ENCODE assay signal across 8 mouse cellular contexts in the genomic region with DNA sequence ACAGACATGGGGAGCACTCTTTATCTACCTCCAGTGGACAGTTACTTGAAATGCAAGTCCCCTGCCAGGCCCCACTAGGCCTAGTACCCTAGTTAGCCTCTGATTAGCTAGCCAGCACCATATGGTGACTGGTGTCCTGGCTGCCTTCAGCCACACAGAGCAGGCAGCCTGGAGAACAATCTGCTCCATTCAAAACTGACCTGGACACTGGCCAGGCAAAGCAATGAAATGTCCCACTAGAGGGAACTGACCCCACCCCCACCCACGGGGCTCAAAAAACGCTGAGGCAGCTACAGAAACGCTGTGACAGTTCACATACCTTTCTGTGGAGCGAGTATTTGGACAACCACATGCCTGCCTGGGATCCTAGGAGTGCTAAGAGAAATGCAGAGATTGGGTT. TPM values are rescaled to one million over a fixed set of nuclear protein-coding genes. Genes with fewer than 3 reads are reported as not detected.
DNase-seq lines count a peak whose midpoint lies in the region; ATAC-seq lines count a peak whose summit lies in the region.

No protein-coding gene starts in this region.

- no peaks in the 10 kb centered on the region for H3K36me3 ChIP-seq in forebrain, embryonic 16.5 days (ENCODE audit: control insufficient read depth, insufficient read depth)
- no peaks in the 10 kb centered on the region for H3K36me3 ChIP-seq in midbrain, embryonic 15.5 days (replicated peaks)

- H3K27me3 ChIP-seq in forebrain, embryonic 16.5 days (replicated peaks; ENCODE audit: control insufficient read depth, insufficient read depth, low read length), result no peaks in the 10 kb centered on the region
- H3K27me3 ChIP-seq in midbrain, embryonic 15.5 days (replicated peaks), result no peaks in the 10 kb centered on the region

- peak; percentile 60 for ATAC-seq in forebrain, embryonic 16.5 days
- no peak for ATAC-seq in midbrain, embryonic 15.5 days (replicated peaks)
- no peak for ATAC-seq in erythroblast, adult 5-6 weeks (replicated peaks; ENCODE audit: low FRiP score, poor library complexity, severe bottlenecking)

- 20% methylated on average over 4 of the region's 4 CpGs for whole genome bisulfite sequencing in forebrain, embryonic 16.5 days
- 30% methylated on average over 4 of the region's 4 CpGs for WGBS in midbrain, embryonic 15.5 days

- no peak overlapping the region for H3K4me3 ChIP-seq in forebrain, embryonic 16.5 days (replicated peaks; ENCODE audit: low read length)
- no peak overlapping the region for H3K4me3 ChIP-seq in midbrain, embryonic 15.5 days

- H3K4me2 ChIP-seq in forebrain, embryonic 16.5 days (ENCODE audit: low read length), result no peak overlapping the region
- no peak overlapping the region for H3K4me2 ChIP-seq in midbrain, embryonic 15.5 days

- H3K9ac ChIP-seq in forebrain, embryonic 16.5 days (replicated peaks; ENCODE audit: low read depth, low read length), result no peak overlapping the region
- no peak overlapping the region for H3K9ac ChIP-seq in midbrain, embryonic 15.5 days

- DNase-seq in heart, adult 11 months, result peak; percentile 94
- no peak for DNase-seq in heart, adult 8-10 months (ENCODE audit: low spot score)
- DNase-seq in adipocyte (ENCODE audit: low spot score), result peak; percentile 56
- peak; percentile 85 for DNase-seq in kidney, postnatal 14 days
- no peak for DNase-seq in spleen, postnatal 36 days (ENCODE audit: low spot score in 2 of 2)

- peaks cover 40% of the 10 kb centered on the region for H3K4me1 ChIP-seq in forebrain, embryonic 16.5 days (replicated peaks; ENCODE audit: control insufficient read depth, insufficient read depth, low read length)
- H3K4me1 ChIP-seq in midbrain, embryonic 15.5 days, result peaks cover 28% of the 10 kb centered on the region

- no peaks in the 10 kb centered on the region for H3K9me3 ChIP-seq in forebrain, embryonic 16.5 days (ENCODE audit: control insufficient read depth, low read length)
- no peaks in the 10 kb centered on the region for H3K9me3 ChIP-seq in midbrain, embryonic 15.5 days

- peak overlapping the region; percentile 34; the same call in 1 of the 2 replicates for H3K27ac ChIP-seq in forebrain, embryonic 16.5 days (ENCODE audit: low read length)
- peak overlapping the region; percentile 64 for H3K27ac ChIP-seq in midbrain, embryonic 15.5 days

RNA-seq across cellular contexts. Expression of gene Chst3, which starts 24.0 kb away (rescaled TPM):
- 1 to 10 TPM in 1 of 4 experiments, under 1 TPM in 3; 0.65 to 1.2 (median 0.80) TPM for total RNA-seq in heart, adult 8-10 months (2022)
- polyA plus RNA-seq in forebrain, embryonic 16.5 days (2015; fragmentation: Nextera tagmentation; extraction: Ambion mirVana), result 0.83 and 0.90 TPM in 2 replicates
- 1.1 and 1.6 TPM in 2 replicates for polyA plus RNA-seq in midbrain, embryonic 15.5 days (2015; fragmentation: Nextera tagmentation; extraction: Ambion mirVana)
- not detected in 2 replicates for total RNA-seq in erythroblast, adult 5-6 weeks (2015; ENCODE audit: low replicate concordance)
- total RNA-seq in erythroblast, adult 5-6 weeks (2017; ENCODE audit: low replicate concordance), result not detected in 2 replicates

Comparison
In these comparisons a context has a peak if more than half of its experiments do, and no peak if none do; other contexts are left out.
1. DNase-seq: peak in heart, adult 11 months (single experiment), adipocyte (single experiment) and kidney, postnatal 14 days (single experiment); none in heart, adult 8-10 months (single experiment) and spleen, postnatal 36 days (0 of 2).